Mouse (Mus musculus): Measurements from ENCODE around the gene Maco1. TPM values are rescaled to one million over a fixed set of nuclear protein-coding genes. Genes with fewer than 3 reads are reported as not detected.
A peak's percentile ranks its signal among the peaks of the same experiment; 100 is the strongest.
"Not testable (repeated sequence)": the region's sequence is repeated elsewhere in the genome, so short reads cannot be mapped to it uniquely, and the experiment has no call there.

Gene Maco1
- total RNA-seq, 2 experiments from 2014 or later = 62.9 to 136 TPM

DNA sequence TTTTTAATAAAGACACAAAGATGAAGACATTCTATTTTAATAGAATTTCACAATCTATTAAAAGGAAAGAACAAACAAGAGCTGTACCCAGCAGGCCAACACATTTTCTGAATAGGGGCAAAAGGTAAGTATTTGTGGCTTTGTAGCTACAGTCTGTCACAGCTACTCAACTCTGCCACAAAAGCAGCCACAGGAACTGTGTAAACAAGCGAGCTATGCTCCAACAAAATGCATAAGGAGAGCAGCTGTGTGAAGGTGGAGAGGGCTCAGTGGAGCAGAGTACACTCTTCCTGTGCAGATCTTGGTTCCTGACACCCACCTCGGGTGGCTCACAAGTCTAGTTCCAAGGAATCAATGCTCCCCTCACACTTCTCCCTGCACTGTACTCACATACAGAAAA is 29.6 kb downstream of the Maco1 start:
- no peak for ATAC-seq (replicated peaks; ENCODE audit: low FRiP score, poor library complexity, severe bottlenecking)

DNA sequence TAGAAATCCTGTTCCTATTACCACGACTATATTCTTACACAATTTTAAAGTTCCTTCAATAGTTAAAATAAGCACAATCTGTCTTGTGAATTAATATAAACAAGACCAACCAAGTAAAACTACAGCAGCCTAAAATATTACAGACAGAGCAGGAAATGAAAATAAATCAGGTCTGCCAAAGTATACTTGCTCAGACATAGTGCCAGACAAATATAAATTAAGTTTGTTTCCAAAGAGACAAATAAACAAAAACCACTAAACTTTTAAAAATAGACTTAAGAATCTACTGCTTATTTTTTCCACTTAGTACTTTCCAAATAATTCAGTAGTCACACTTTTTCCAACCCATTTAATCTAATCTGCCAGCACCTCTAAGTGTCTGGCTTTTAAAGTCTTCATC is 32.1 kb downstream of the Maco1 start:
- ATAC-seq (replicated peaks; ENCODE audit: low FRiP score, poor library complexity, severe bottlenecking) = no peak

DNA sequence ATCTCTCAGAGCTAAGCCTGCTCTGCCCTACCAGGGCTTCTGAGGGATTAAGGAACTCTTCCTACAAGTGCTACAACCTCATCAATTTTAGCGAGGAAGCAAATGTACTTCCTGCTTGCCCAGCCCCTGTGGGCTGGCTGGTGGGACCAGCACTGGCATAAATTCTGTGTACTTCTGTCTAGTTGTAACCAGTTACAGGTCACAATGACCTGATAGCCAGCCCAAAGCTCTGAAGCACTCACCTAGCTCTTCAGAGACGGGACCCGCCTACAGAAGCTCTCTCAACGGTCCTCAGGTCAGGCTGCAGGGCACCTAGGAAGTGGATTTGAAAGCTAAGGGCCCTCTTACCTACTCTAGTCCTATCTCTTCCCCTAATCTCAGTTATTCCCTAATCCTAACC is 35.4 kb downstream of the Maco1 start:
- 0 out of 2 replicates have a peak, but pooled peaks have one; percentile 25 for ATAC-seq (replicated peaks; ENCODE audit: low FRiP score, poor library complexity, severe bottlenecking)

DNA sequence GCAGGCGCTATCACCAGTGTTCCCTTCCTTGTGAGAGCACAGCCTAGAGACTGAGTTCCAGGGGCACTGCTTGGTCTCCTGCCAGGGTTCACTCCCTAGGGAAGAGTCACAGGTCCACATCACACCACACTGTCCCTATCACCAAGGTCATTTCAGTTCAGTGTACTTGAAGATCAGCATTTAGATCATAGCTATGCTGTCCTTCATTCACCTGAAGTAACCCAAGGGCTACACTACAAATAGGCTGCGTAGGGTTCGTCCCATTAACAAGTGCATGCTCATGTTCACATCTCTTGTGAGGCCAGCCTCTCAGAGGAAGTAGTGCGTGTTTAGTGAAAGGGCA is 38.9 kb downstream of the Maco1 start:
- no peak for ATAC-seq (replicated peaks; ENCODE audit: low FRiP score, poor library complexity, severe bottlenecking)

DNA sequence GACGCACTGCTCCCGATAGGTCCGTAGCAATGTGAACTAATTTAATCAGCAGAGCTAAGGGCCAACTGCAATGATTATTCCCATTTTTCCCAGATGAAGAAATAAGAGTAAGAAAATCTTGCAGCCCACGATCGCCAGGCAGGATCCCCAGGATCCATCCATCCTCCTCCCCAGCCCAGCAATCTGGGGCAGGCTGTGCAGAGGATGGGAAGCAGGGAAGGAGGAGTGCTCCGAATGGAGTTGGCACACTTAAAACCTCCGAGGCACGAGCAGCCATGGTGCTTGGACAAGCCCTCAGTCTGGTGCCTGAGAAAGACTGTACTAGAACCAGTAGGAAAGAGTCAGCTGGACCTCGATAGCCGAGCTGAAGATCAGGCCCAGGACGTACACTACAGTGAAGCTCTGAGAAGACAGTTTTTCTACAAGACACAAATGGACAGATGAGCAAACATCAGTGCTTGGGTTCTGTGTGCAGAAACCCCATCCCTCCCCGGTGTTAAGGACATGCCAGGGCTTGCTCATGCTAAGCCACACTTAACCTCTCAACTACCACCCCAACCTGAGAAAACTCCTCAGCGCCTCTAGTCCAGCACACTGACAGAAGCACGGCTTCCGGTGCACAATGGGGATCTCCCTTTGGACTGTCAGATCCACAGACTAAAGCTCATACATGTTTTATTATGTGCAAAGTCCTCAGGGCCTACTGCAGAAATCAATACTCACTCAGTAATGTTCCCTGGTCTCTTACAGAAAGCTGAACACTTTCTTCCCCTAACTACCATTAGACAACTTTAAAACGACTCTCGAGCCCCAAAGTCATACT is 39.5 kb downstream of the Maco1 start:
- ATAC-seq (replicated peaks; ENCODE audit: low FRiP score, poor library complexity, severe bottlenecking) = no peak

DNA sequence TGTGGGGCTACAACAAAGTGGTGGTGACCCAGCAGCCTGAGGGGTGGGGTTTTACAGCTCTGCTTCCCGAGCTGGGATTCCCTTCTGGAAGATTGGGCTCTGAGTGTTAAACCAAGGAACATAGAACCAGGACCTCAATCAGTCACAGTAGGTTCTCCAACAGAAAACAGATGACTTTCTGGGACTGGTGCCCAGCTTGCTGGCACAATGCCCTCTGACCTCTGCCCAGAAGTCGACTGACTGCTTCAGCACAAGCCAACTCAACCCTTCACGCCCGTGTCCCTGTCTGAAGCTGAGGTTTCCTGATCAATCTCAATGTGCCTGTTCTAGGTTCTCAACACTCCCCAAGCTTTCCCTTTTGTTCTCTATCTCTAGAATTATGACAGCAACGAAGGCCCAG is 48.4 kb downstream of the Maco1 start:
- no peak for ATAC-seq (replicated peaks; ENCODE audit: low FRiP score, poor library complexity, severe bottlenecking)

DNA sequence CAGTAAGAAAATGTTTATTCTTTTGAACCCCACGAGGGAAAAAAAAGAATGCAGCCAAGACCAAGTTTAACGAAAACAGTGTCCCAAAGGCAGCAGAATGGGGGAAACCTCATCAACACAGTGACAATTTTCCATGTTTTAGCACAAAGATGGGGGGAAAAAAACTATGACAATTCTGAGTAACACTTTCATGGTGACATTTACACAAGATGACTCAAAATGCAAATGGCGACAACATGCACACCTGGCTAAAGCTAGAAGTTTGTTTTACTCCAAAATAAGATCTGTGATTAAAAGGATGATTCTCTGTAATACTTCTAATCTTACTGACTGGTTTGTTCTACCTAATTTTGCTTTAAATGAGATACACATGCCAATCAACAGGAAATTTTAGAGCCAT is 50.4 kb downstream of the Maco1 start:
- ATAC-seq (replicated peaks; ENCODE audit: low FRiP score, poor library complexity, severe bottlenecking) = no peak

DNA sequence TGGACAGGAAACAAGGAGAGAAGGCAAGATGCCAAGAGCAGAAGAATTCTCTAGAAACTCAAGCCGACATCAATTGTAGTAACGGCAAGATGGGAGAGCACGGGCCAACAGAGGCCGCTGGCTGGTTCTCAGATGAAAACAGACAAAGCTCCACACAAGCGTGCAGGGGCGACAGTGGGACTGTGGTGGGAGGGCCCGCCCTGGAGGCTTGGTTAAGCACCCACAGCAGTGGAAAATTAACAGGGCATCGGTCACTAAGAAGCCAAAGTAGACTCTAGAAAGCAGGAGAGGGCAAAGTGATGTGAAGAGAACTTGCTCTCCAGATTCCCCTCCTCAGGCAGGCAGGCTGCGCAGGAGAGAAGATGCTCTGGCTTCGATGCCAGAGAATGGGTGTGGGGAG is 51.0 kb downstream of the Maco1 start:
- ATAC-seq (replicated peaks; ENCODE audit: low FRiP score, poor library complexity, severe bottlenecking) = no peak

DNA sequence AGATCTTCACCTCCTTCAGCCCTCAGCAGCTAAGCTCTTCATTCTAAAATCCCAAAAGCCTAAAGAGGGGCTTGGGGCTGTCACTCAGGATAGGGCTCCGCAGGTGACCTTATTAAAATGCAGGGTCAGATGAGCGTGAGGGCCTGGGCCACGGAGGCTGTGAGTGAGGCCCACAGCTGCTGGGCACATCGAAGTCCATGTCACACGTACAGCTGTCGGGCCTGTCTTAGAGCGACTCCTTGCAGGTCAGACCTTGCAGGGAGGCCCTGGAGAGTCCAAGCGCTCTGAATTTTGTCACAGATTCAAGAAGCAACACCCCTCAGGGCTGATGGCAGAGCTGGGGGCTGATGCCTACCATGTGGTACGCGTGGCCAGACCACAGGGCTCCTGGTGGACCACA is 52.5 kb downstream of the Maco1 start:
- no peak for ATAC-seq (replicated peaks; ENCODE audit: low FRiP score, poor library complexity, severe bottlenecking)

DNA sequence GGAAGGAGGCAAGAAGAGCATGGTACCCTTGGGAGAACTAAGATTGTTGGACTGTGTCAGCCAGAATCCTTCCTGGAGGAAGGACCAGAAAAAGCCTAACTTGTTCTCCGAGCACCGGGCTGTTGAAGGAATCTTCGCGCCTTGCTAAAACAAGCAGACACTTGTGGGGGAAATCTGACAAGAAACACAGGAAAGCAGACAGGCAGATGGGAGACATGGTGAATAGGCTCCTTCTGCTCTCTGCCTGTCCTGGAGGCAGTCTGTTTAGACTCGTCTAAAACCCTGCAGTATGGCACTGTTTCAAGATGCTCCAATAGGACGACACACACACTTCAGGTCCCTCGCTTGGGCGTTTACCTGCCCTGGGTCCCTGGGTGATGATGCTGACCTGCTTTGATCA is 53.0 kb downstream of the Maco1 start:
- no peak for ATAC-seq (replicated peaks; ENCODE audit: low FRiP score, poor library complexity, severe bottlenecking)

DNA sequence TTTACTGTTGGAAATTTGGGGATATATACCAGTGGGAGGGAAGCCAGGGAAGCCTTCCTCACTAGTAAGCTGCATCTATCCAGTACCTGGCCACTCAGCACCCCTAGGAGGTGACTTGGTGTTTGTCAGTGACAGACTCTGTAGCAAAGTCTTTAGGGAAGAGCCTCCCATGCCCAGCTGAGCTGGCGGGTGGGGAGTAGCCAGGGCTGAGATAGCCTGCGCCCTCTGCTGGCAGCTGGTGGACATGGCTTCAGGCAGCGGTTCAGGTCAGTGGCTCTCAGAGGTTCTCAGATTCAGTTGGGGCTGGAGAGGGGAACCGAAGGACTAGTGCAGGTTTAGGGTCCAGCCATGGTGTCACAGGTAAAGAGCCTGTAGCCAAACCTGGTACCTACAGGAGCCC is 53.9 kb downstream of the Maco1 start:
- ATAC-seq (replicated peaks; ENCODE audit: low FRiP score, poor library complexity, severe bottlenecking) = peak; percentile 82

DNA sequence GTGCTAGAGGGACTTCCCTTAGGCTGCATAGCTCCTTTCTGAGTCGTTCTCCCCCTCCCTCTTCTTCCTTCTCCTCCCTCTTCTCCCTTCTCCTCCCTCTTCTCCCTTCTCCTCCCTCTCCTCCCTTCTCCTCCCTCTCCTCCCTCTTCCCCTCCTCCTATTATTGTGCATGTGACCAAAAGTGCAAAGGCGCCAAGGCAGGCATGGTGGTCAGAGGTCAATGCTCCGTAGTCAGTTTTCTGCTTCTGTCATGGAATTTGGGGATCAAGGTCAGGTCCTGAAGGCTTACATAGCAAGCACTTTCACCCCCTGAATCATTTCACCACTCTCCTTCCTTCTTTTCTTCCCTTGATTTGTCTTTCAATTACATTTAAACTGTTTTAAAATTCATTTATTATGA is 54.3 kb downstream of the Maco1 start:
- ATAC-seq (replicated peaks; ENCODE audit: low FRiP score, poor library complexity, severe bottlenecking) = no peak

DNA sequence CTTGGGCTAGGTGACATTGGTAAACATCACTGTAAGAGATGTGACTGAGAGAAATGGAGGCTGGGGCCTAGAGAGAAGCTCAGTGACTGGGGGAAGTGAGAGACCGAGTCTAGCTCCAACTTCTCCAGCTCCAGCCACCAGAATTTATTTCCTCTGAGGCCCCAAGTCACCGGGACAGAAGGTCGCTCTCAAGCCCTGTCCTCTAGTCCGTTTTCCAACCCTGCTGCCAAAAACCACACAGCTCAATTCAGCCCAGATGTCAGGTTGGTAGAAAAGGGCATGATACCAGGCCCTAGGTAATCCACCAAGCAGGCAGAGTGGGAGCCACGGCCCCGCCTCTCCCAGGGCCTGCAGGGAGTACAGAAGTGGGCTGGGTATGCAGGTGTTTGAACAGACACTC is 55.5 kb downstream of the Maco1 start:
- no peak for ATAC-seq (replicated peaks; ENCODE audit: low FRiP score, poor library complexity, severe bottlenecking)

DNA sequence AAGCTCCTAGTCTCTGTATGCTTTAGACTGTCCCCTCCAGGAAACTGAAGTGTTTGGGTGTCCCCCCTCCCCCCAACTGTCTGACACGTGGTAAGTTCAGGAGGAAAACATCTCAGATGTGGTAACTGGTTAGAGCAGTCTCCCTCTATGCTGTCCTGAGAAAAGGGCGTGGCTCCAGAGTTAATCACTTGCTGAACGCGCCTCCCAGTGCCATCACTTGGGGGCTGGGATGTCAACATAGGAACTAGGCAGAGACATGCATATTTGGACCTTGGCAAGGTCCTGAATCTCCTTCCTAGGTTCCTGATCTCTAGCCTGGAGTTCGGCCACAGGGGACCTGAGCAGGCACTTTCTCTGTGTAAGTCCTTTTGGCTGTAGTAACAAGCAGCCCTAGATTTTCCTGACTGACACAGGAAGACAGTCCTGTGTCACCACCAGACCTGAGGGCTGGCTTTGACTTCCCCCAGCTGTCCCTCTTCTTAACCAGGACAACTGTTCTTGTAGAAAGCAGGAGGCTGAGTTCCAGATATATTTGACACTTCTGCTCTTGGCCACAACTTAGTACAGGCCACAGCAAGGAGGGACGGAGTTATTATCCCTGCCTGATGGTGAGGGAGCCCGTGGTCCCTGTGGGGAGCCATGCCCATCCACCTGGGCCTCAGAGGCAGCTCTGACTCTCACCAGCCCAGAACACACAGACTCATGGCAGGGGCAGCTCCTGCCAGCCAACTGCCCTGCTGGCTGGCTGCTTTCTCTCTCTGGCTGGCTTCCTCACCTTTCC is 56.4 kb downstream of the Maco1 start:
- no peak for ATAC-seq (replicated peaks; ENCODE audit: low FRiP score, poor library complexity, severe bottlenecking)

DNA sequence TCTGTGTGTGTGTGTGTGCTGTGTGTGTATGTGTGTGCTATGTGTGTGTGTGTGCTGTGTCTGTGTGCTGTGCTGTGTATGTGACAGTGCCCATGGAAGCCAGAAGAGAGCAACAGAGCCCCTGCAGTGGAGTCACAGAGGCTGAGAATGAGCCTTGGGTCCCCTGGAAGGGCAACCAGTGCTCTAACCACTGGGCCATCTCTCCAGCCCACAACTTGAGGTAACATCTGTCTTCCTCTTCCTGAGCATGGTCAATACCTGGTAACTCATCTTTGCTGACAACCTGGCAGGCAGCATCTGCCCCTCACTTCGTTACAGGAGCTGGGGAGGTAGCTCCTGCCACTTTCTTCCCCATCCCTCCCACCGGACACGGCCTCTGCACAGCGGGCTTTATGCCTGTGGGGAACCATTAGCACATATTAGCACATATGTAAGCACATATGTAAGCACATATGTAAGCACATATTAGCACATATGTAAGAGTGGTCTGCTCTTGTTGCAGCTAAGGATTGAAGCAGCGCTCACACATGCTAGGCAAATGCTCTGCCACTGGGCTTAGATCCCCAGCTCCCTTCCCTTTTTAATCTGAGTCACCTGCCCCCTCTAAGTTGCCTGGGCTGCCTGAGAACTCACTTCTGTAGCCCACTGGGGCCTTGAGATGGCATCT is 57.2 kb downstream of the Maco1 start:
- ATAC-seq (replicated peaks; ENCODE audit: low FRiP score, poor library complexity, severe bottlenecking) = no peak

DNA sequence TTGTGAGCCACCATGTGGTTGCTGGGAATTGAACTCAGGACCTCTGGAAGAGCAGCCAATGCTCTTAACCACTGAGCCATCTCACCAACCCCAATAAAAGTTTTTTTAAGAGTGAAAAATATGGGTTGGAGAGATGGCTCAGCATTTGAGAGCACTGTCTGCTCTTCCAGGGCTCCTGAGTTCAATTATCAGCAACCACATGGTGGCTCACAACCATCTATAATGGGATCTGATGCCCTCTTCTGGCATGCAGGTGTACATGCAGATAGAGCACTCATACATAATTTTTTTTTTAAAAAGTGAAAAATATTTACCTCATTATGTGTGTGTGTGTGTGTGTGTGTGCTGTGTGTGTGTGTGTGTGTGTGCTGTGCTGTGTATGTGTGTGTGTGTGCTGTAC is 58.2 kb downstream of the Maco1 start:
- ATAC-seq (replicated peaks; ENCODE audit: low FRiP score, poor library complexity, severe bottlenecking) = not testable (repeated sequence)

DNA sequence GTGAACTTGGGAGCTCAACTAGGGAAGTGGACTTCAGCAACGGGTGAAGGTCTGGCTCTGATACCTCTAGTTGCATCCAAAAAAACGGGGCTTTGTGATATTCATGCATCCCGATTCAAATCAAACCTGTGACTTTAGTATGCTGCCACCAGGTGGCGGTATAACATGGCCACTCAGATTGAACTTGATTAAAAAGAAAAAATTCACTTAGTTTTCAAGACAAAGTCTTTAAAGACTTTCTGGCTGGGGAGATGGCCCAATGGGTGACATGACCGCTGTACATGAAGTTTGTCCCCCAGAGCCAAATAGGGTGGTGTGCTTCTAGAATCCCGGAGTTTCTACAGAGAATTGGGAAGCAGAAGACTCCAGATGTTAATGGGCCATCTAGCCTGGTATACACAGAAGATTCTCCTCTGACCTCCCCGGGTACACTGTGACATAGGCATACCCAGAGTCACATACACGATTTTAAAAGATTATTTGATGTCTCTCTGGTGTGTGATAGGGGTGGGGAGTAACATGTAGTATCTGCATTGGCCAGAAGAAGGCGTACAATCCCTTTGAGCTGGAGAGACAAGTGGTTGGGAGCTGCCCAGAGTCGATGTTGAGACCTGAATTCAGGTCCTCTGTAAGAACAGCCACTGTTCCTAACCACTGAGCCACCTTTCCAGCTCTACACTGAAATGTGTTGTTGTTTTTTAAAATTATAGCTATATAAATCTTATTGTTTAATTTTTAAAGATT is 59.8 kb downstream of the Maco1 start:
- 0 out of 2 replicates have a peak, but pooled peaks have one; percentile 55 for ATAC-seq (replicated peaks; ENCODE audit: low FRiP score, poor library complexity, severe bottlenecking)

DNA sequence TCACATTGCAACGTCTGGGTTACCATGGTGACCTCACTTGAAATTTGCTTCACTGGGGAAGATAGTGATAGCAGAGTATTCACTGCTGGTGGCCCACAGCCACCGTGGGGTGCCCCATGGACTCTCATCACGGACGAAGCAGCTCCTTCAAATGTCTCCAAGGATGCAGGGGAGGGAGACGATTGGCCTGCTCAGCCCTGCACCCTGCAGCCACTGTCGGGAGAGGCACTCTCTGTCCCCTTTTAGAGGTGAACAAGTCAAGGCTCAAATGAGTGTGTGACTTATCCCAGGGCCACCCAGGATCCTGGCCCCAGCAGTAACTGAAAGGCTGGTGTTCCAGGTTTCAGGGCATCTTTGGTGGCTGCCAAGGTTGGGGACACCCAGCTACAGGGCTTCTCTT is 61.4 kb downstream of the Maco1 start:
- ATAC-seq (replicated peaks; ENCODE audit: low FRiP score, poor library complexity, severe bottlenecking) = no peak

DNA sequence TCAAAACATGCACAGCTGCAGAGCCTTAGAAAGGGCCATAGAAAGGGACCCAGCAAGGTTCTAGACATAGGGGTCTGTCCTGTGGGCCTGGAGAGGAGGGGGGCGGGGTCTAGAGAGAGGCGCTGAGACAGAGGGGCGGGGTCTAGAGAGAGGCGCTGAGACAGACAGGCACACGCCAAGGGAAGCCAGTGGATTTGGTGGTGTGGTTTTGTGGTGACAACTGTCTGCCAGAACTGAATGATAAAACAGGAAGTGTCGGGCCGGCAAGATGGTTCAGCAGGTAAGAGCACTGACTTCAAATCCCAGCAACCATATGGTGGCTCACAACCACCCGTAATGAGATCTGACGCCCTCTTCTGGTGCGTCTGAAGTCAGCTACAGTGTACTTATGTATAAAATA is 66.2 kb downstream of the Maco1 start:
- no peak for ATAC-seq (replicated peaks; ENCODE audit: low FRiP score, poor library complexity, severe bottlenecking)

DNA sequence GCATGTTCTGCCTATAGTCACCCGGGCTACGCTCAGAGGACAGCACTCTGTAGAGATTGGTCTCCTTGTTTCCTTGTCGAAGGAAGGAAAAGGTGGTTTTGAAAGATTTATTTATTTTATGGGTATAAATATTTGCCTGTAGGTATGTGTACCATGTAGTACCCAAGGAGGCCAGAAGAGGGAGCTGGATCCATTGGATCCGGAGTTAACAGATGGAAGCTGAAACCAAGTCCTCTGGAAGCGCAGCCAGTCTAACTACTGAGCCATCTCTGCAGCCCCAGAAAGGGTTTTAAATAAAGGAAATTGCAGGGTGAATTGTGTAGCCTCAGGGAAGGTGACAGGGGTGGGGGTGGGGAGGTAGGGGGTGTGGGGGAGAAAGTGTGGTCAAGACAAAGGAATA is 68.4 kb downstream of the Maco1 start:
- ATAC-seq (replicated peaks; ENCODE audit: low FRiP score, poor library complexity, severe bottlenecking) = 0 out of 2 replicates have a peak, but pooled peaks have one; percentile 39
